8 mouse cellular contexts compared by ENCODE assay signal in the genomic region with DNA sequence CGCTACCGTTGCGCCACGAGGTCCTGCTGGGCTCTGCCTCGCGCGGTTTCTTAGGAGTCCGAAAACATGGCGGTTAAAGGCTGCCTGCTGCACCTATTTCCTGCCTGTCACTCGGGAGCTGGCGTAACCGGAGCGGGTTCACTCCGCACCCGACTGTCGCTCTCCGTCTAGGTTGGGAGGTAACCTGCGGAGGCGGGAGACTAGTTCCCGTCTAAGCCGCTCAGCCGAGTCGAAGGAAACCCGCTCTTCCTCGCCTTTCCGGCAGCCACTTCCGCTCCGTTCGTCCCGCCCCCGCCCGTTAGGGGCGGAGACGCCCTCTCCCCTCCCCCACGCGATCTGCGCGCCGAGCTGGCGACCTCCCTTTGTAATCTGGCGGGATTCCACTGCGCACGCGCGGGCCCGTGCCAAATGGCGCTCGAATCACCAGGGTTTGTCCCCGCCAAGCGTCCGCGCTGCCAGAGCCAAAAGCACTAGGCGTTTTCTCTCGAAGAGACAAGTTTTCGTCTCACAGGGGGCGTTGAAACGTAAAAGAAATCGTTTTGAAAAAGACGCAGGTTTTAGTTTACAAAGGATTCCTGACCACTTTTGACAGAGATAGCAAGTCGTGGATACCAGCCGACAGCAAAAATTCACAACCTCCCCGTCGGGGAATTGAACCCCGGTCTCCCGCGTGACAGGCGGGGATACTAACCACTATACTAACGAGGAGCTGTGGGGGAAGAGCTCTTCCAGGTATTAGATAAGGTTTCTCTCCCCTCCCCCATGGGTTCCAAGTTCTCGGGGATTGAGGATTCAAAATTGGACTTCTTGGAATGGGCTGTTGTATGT. TPM values are rescaled to one million over a fixed set of nuclear protein-coding genes. Genes with fewer than 3 reads are reported as not detected.
DNase-seq lines count a peak whose midpoint lies in the region; ATAC-seq and TF ChIP-seq lines count a peak whose summit lies in the region.

No protein-coding gene starts in this region.

- peak; percentile 92 for ATAC-seq in forebrain, embryonic 15.5 days (replicated peaks)
- peak; percentile 88 for ATAC-seq in neutrophil, adult 5-6 weeks (ENCODE audit: extremely low read depth, insufficient number of reproducible peaks, low FRiP score, poor library complexity, severe bottlenecking)

- H3K27ac ChIP-seq in forebrain, embryonic 15.5 days (replicated peaks), result peak overlapping the region; percentile 100

- TF ChIP-seq CTCF in lung, adult 2 months (IDR thresholded peaks at IDR 0.05; ENCODE audit: insufficient read depth, low read length), result no peak

- intact Hi-C loops in heart, postnatal 25 days (cut with DNase I), result loop anchor here (1.0 to 10.0 kb wide), 2 partner anchors 10 to 1833 kb away; no protein-coding TSS in a partner anchor

- no peaks in the 10 kb centered on the region for H3K9me3 ChIP-seq in forebrain, embryonic 15.5 days

- peak overlapping the region; percentile 56 for H3K4me2 ChIP-seq in forebrain, embryonic 15.5 days (replicated peaks)

- peak; percentile 96 for DNase-seq in ES-CJ7 (ENCODE audit: low read depth, low spot score)
- DNase-seq in cerebellum, adult 11 months, result peak; percentile 100
- peak; percentile 98 for DNase-seq in heart, postnatal 25 days (ENCODE audit: low spot score)
- DNase-seq in layer of hippocampus, adult 18-20 months (ENCODE audit: low spot score in 2 of 2), result peak; percentile 97 to 99
- DNase-seq in lung, adult 2 months, result peak; percentile 99
- DNase-seq in thymus, adult 18-20 months, result peak; percentile 95 to 96

- H3K27me3 ChIP-seq in forebrain, embryonic 15.5 days, result no peaks in the 10 kb centered on the region

- H3K4me1 ChIP-seq in forebrain, embryonic 15.5 days, result peaks cover 28% of the 10 kb centered on the region
- H3K4me1 ChIP-seq in lung, adult 2 months (ENCODE audit: control insufficient read depth, insufficient read depth, low read length), result no peaks in the 10 kb centered on the region; the same call in 1 of the 2 replicates

- H3K4me3 ChIP-seq in forebrain, embryonic 15.5 days, result peak overlapping the region; percentile 71
- peak overlapping the region; percentile 84 for H3K4me3 ChIP-seq in lung, adult 2 months (replicated peaks; ENCODE audit: extremely low read depth, low read depth, low read length)

- no peaks in the 10 kb centered on the region for H3K36me3 ChIP-seq in forebrain, embryonic 15.5 days

- TF ChIP-seq POLR2A in lung, adult 2 months (IDR thresholded peaks at IDR 0.05; ENCODE audit: borderline replicate concordance, extremely low read depth, low read depth, low read length), result peak; percentile 84

- peak overlapping the region; percentile 65 for H3K9ac ChIP-seq in forebrain, embryonic 15.5 days (replicated peaks)

- under 1% methylated on average over 69 of the region's 69 CpGs for WGBS in forebrain, embryonic 15.5 days
- WGBS in lung, adult 2 months, result under 1% methylated on average over 69 of the region's 69 CpGs

RNA-seq across cellular contexts. Expression of a gene that starts 0.6 kb away (rescaled TPM):
- 191 and 194 TPM in 2 replicates for polyA plus RNA-seq in forebrain, embryonic 15.5 days (2015; fragmentation: Nextera tagmentation; extraction: Ambion mirVana)
- total RNA-seq in heart, postnatal 25 days (2021), result 10 to 100 TPM; 40.1 to 45.7 TPM
- 10 to 100 TPM; 40.5 to 41.4 TPM for total RNA-seq in layer of hippocampus, adult 18-20 months (2021)
- 40.4 and 49.6 TPM in 2 replicates for polyA plus RNA-seq in lung, adult 2 months (2012; rRNA removed)
- total RNA-seq in neutrophil, adult 5-6 weeks (2017), result 305 and 326 TPM in 2 replicates

RNA-seq across cellular contexts. Expression of a gene that starts 57.8 kb away (rescaled TPM):
- 447 and 482 TPM in 2 replicates for polyA plus RNA-seq in forebrain, embryonic 15.5 days (2015; fragmentation: Nextera tagmentation; extraction: Ambion mirVana)
- 1,000 to 10,000 TPM; 2,502 to 2,645 TPM for total RNA-seq in heart, postnatal 25 days (2021)
- total RNA-seq in layer of hippocampus, adult 18-20 months (2021), result 100 to 1,000 TPM; 505 to 506 TPM
- 228 and 232 TPM in 2 replicates for polyA plus RNA-seq in lung, adult 2 months (2012; rRNA removed)
- total RNA-seq in neutrophil, adult 5-6 weeks (2017), result 245 and 253 TPM in 2 replicates

Comparison
In these comparisons a context has a peak if more than half of its experiments do, and no peak if none do; other contexts are left out.
1. Peak in every context shown above with its lines: DNase-seq, ATAC-seq, H3K4me3 ChIP-seq and H3K27ac ChIP-seq.